Mouse (Mus musculus) lung, embryonic 16.5 days (tissue): ENCODE results near the gene Olfr820. TPM values are rescaled to one million over a fixed set of nuclear protein-coding genes. Genes with fewer than 3 reads are reported as not detected.
"Not testable (repeated sequence)": the region's sequence is repeated elsewhere in the genome, so short reads cannot be mapped to it uniquely, and the experiment has no call there.

ENCODE experiments used
- ATAC-seq: fragments of 200-750 bp; cut with Nextera tagmentation; 2 replicates; pipeline ENCODE4 v1.8.0; 2017; ENCODE audit warnings: low read depth, mild to moderate bottlenecking, moderate library complexity
- H3K27ac ChIP-seq: fragments of 300-500 bp; sonication (generic); 2 replicates; pipeline ENCODE4 v1.5.1; 2014; ENCODE audit warnings: mild to moderate bottlenecking, control low read depth, low read length
- H3K27me3 ChIP-seq: fragments of 300-500 bp; sonication (generic); 2 replicates; pipeline ENCODE4 v1.6.1; 2014; ENCODE audit warnings: low read depth, low read length, mixed read lengths; ENCODE audit not compliant: control insufficient read depth, insufficient read depth
- H3K36me3 ChIP-seq: fragments of 300-500 bp; sonication (generic); 2 replicates; pipeline ENCODE4 v1.6.1; 2014; ENCODE audit warnings: low read length; ENCODE audit not compliant: control insufficient read depth, insufficient read depth
- H3K4me1 ChIP-seq: fragments of 300-500 bp; sonication (generic); replicated peaks from 2 replicates; pipeline ENCODE4 v1.6.1; 2014; ENCODE audit warnings: low read length, mixed read lengths; ENCODE audit not compliant: control insufficient read depth, insufficient read depth
- H3K4me2 ChIP-seq: fragments of 300-500 bp; sonication (generic); 2 replicates; pipeline ENCODE4 v1.6.1; 2014; ENCODE audit warnings: low read depth, low read length, control low read depth
- H3K4me3 ChIP-seq: fragments of 300-500 bp; sonication (generic); 2 replicates; pipeline ENCODE4 v1.5.1; 2014; ENCODE audit warnings: mild to moderate bottlenecking, low read length, control low read depth
- H3K9ac ChIP-seq: fragments of 300-500 bp; sonication (generic); 2 replicates; pipeline ENCODE4 v1.6.1; 2014; ENCODE audit warnings: low read length, control low read depth
- H3K9me3 ChIP-seq: fragments of 300-500 bp; sonication (generic); 2 replicates; pipeline ENCODE4 v1.6.1; 2016; ENCODE audit warnings: low read length; ENCODE audit not compliant: control insufficient read depth
- WGBS: fragments of 180-500 bp; shearing (Covaris S2); extraction: QIAGEN DNeasy Blood & Tissue Kit; methylation state at CpG from one replicate; pipeline ENCODE4 v1.1.7; 2014; 5-methylcytosine and 5-hydroxymethylcytosine counted together
- polyA plus RNA-seq: library from polyadenylated mRNA; unstranded; fragments of >200 nt; fragmentation: Nextera tagmentation; extraction: Ambion mirVana; gene quantifications from 2 replicates; pipeline ENCODE4 v1.2.1, GENCODE M21; 2015

Gene Olfr820
- not detected in 2 replicates for polyA plus RNA-seq

GRCm38 (mm10) chr10:130012321-130012720, at the start of gene Olfr820:
TSS of gene Olfr820 (plus strand) at chr10:130012621.
- Histone ChIP-seq H3K4me3 (no peak within 1 kb of the TSS), H3K27me3 (no peaks in the 10 kb centered on the region), H3K4me1 (no peaks in the 10 kb centered on the region), H3K36me3 (no peaks in the 10 kb centered on the region), H3K9ac (no peak within 1 kb of the TSS), H3K4me2 (no peak within 1 kb of the TSS), H3K9me3 (no peaks in the 10 kb centered on the region), H3K27ac (no peak within 1 kb of the TSS)
- ATAC-seq = no peak

DNA sequence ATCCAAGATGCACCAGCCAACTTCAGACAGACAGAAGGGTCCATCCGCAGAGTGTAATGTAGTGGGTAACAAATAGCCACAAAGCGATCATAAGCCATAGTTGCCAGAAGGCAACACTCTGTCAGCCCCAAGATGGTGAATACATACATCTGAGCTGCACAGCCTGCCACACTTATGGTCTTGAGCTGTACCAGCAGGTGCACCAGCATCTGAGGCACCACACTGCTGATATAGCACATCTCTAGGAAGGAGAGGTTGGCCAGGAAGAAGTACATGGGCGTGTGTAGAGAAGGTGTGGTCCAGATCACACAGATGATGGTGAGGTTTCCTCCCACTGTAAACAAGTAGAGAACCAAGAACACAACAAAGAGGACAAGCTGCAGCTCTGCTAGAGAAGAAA, 46.2 kb upstream of the Olfr820 start:
- WGBS = 89% methylated on average over 2 of the region's 3 CpGs
- not testable (repeated sequence) for H3K4me2 ChIP-seq, ATAC-seq, H3K27ac ChIP-seq, H3K27me3 ChIP-seq, H3K4me1 ChIP-seq, H3K9me3 ChIP-seq, H3K4me3 ChIP-seq, H3K9ac ChIP-seq, H3K36me3 ChIP-seq

- not testable (repeated sequence) for H3K9ac ChIP-seq, H3K4me1 ChIP-seq, H3K36me3 ChIP-seq, H3K27me3 ChIP-seq, H3K4me3 ChIP-seq, H3K9me3 ChIP-seq, ATAC-seq, H3K27ac ChIP-seq, H3K4me2 ChIP-seq
- WGBS = 62% methylated on average over 2 of the region's 2 CpGs
Measured at GRCm38 (mm10) chr10:129967166-129967565, 45.3 kb upstream of the Olfr820 start, which contains the start of gene Olfr819. TSS of gene Olfr819 (minus strand) at chr10:129967266.

- H3K27ac ChIP-seq, H3K36me3 ChIP-seq, H3K9ac ChIP-seq, H3K9me3 ChIP-seq, H3K4me2 ChIP-seq, H3K4me1 ChIP-seq, H3K4me3 ChIP-seq, H3K27me3 ChIP-seq, ATAC-seq: not testable (repeated sequence)
- WGBS = no CpG with 5 or more reads among the region's 3 CpGs
Measured at GRCm38 (mm10) chr10:129972994-129973393, 39.4 kb upstream of the Olfr820 start.

GRCm38 (mm10) chr10:129976040-129976439, 36.4 kb upstream of the Olfr820 start, which contains the start of gene Olfr247:
TSS of gene Olfr247 (minus strand) at chr10:129976140.
- not testable (repeated sequence) for H3K36me3 ChIP-seq, H3K4me3 ChIP-seq, H3K27ac ChIP-seq, H3K4me1 ChIP-seq, H3K9ac ChIP-seq, H3K9me3 ChIP-seq, H3K4me2 ChIP-seq, H3K27me3 ChIP-seq, ATAC-seq
- no CpG with 5 or more reads among the region's 2 CpGs for WGBS

GRCm38 (mm10) chr10:129981867-129982266, 30.6 kb upstream of the Olfr820 start:
- not testable (repeated sequence) for H3K9ac ChIP-seq, H3K27me3 ChIP-seq, H3K4me1 ChIP-seq, ATAC-seq, H3K27ac ChIP-seq, H3K36me3 ChIP-seq, H3K4me3 ChIP-seq, H3K9me3 ChIP-seq, H3K4me2 ChIP-seq
- no CpG with 5 or more reads among the region's 3 CpGs for WGBS

- not testable (repeated sequence) for H3K36me3 ChIP-seq, ATAC-seq, H3K27ac ChIP-seq, H3K9ac ChIP-seq, H3K4me1 ChIP-seq, H3K4me2 ChIP-seq, H3K27me3 ChIP-seq, H3K9me3 ChIP-seq, H3K4me3 ChIP-seq
- no CpG with 5 or more reads among the region's 1 CpGs for WGBS
Measured at GRCm38 (mm10) chr10:129984962-129985361, 27.5 kb upstream of the Olfr820 start, which contains the start of gene Gm10310. TSS of gene Gm10310 (minus strand) at chr10:129985062.

- H3K9me3 ChIP-seq, H3K4me3 ChIP-seq, H3K27ac ChIP-seq, H3K36me3 ChIP-seq, ATAC-seq, H3K4me1 ChIP-seq, H3K27me3 ChIP-seq, H3K4me2 ChIP-seq, H3K9ac ChIP-seq: not testable (repeated sequence)
- WGBS = 86% methylated on average over 4 of the region's 4 CpGs
Measured at GRCm38 (mm10) chr10:130004104-130004503, 8.3 kb upstream of the Olfr820 start.

DNA sequence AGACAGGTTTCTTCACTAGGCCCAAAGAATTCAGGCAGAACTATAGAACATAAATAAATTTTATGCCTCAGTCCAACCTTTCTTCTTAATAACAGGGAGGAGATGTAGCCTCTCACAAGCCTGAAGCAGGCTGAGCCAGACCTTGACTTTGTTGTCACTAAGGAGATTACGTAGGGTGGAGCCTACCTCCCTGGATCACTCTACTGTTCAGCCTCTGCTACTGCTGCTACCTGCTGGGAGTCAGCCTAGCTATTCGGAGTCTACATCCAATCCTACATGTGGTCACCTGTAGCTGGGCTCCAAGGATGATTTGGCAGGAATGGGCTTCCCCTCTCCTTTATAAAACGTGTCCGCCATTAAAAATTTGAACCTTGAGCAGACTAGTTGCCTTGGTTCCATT, 7.1 kb upstream of the Olfr820 start:
- H3K4me3 ChIP-seq, ATAC-seq, H3K4me2 ChIP-seq, H3K9ac ChIP-seq, H3K36me3 ChIP-seq, H3K9me3 ChIP-seq, H3K27me3 ChIP-seq, H3K4me1 ChIP-seq, H3K27ac ChIP-seq: not testable (repeated sequence)
- WGBS = 85% methylated on average over 4 of the region's 4 CpGs

DNA sequence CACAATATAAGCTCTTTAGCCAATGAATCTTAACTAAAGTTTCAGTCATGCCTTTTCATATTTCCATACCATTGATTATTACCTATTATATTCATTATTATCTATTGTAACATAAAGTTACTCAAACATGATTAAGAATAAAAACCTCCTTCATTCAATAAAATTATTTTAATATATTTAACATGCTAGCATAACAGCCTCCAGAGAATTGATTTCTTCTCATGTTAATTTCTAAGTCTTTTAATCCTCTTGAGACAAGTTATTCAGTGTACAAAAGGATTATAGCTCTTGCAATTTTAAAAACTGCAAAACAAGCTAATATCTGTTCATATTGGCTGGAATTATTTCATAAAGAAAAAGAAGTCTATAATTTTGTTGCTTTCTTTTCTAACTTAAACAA, 17.6 kb downstream of the Olfr820 start, which contains the start of gene Olfr821:
Gene Olfr821 (plus strand): TSS at position 301 of the 400 bp plus-strand sequence.
- Histone ChIP-seq H3K27ac (no peak within 1 kb of the TSS), H3K9ac (no peak within 1 kb of the TSS), H3K4me1 (no peaks in the 10 kb centered on the region), H3K4me2 (no peak within 1 kb of the TSS), H3K9me3 (no peaks in the 10 kb centered on the region), H3K36me3 (no peaks in the 10 kb centered on the region), H3K27me3 (no peaks in the 10 kb centered on the region), H3K4me3 (no peak within 1 kb of the TSS)
- ATAC-seq = no peak
